Mouse (Mus musculus) neural tube, embryonic 14.5 days (tissue): ENCODE measurements around the gene Vmn1r36. TPM values are rescaled to one million over a fixed set of nuclear protein-coding genes. Genes with fewer than 3 reads are reported as not detected.
"Not testable (repeated sequence)": the region's sequence is repeated elsewhere in the genome, so short reads cannot be mapped to it uniquely, and the experiment has no call there.

Experiments used
- ATAC-seq: fragments of 200-750 bp; cut with Nextera tagmentation; 2 replicates; pipeline ENCODE4 v1.8.0; 2017; ENCODE audit warnings: low read depth, mild to moderate bottlenecking, moderate TSS enrichment, moderate library complexity
- H3K27ac ChIP-seq: fragments of 300-500 bp; sonication (generic); 2 replicates; pipeline ENCODE4 v1.5.1; 2014; ENCODE audit warnings: low read depth, mild to moderate bottlenecking, control low read depth, low read length, moderate library complexity, mixed read lengths
- H3K27me3 ChIP-seq: fragments of 300-500 bp; sonication (generic); 2 replicates; pipeline ENCODE4 v1.6.1; 2014; ENCODE audit warnings: low read length; ENCODE audit not compliant: control insufficient read depth, insufficient read depth
- H3K36me3 ChIP-seq: fragments of 300-500 bp; sonication (generic); 2 replicates; pipeline ENCODE4 v1.6.1; 2014; ENCODE audit warnings: low read length, mixed read lengths; ENCODE audit not compliant: control insufficient read depth, insufficient read depth
- H3K4me1 ChIP-seq: fragments of 300-500 bp; sonication (generic); 2 replicates; pipeline ENCODE4 v1.6.1; 2014; ENCODE audit warnings: low read length; ENCODE audit not compliant: control insufficient read depth, insufficient read depth
- H3K4me2 ChIP-seq: fragments of 300-500 bp; sonication (generic); 2 replicates; pipeline ENCODE4 v1.6.1; 2014; ENCODE audit warnings: mild to moderate bottlenecking, low read depth, low read length, control low read depth
- H3K4me3 ChIP-seq: fragments of 300-500 bp; sonication (generic); 2 replicates; pipeline ENCODE4 v1.5.1; 2014; ENCODE audit warnings: low read depth, low read length, control low read depth, mixed read lengths
- H3K9ac ChIP-seq: fragments of 300-500 bp; sonication (generic); replicated peaks from 2 replicates; pipeline ENCODE4 v1.6.1; 2014; ENCODE audit warnings: low read depth, mild to moderate bottlenecking, control low read depth, low read length, mixed read lengths
- H3K9me3 ChIP-seq: fragments of 300-500 bp; sonication (generic); 2 replicates; pipeline ENCODE4 v1.6.1; 2016; ENCODE audit warnings: low read length; ENCODE audit not compliant: control insufficient read depth
- WGBS: fragments of 180-500 bp; shearing (Covaris S2); extraction: QIAGEN DNeasy Blood & Tissue Kit; methylation state at CpG from one replicate; pipeline ENCODE4 v1.1.7; 2014; 5-methylcytosine and 5-hydroxymethylcytosine counted together
- polyA plus RNA-seq: library from polyadenylated mRNA; unstranded; fragments of >200 nt; fragmentation: Nextera tagmentation; extraction: Ambion mirVana; gene quantifications from 2 replicates; pipeline ENCODE4 v1.2.1, GENCODE M21; 2014

Gene Vmn1r36
- polyA plus RNA-seq: not detected in 2 replicates

DNA sequence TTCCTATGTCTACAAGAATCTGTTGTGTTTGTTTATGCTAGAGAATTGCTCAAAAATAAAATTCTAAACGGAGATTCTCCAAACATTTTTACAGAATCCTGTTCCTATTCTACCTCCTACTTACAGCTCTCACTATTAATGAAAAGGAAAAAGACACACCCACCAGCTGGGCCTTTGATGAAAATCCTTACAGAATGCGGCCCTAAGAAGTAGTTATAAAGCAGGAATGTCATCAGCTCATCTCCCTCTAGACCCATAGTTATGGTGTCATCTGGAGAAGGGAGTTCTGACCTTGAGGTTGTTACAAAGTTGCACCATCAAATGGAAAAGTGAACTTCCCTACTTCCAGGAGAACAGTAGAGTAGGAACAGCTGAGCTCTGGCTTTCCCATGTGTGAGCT, at the start of gene Vmn1r36:
Vmn1r36 (minus strand) TSS at position 101 of the 400 bp plus-strand sequence.
- not testable (repeated sequence) for H3K27me3 ChIP-seq, H3K36me3 ChIP-seq, H3K4me3 ChIP-seq, H3K4me2 ChIP-seq, H3K27ac ChIP-seq, H3K4me1 ChIP-seq, ATAC-seq, H3K9me3 ChIP-seq, H3K9ac ChIP-seq
- WGBS: 72% methylated on average over 2 of the region's 2 CpGs

DNA sequence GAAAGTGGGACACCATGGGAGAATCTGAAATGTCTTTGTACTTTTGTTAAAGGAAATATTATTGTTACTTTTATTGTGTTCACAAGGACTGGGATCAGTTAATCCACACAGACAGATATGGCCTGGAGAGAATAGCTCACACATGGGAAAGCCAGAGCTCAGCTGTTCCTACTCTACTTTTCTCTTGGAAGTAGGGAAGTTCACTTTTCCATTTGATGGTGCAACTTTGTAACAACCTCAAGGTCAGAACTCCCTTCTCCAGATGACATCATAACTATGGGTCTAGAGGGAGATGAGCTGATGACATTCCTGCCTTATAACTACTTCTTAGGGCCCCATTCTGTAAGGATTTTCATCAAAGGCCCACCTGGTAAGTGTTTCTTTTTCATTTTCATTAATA, 10.1 kb upstream of the Vmn1r36 start, which contains the start of gene Vmn1r37:
Vmn1r37 (plus strand) TSS at position 301 of the 400 bp plus-strand sequence.
- H3K4me3 ChIP-seq, ATAC-seq, H3K9ac ChIP-seq, H3K4me2 ChIP-seq, H3K9me3 ChIP-seq, H3K27ac ChIP-seq, H3K36me3 ChIP-seq, H3K4me1 ChIP-seq, H3K27me3 ChIP-seq: not testable (repeated sequence)

DNA sequence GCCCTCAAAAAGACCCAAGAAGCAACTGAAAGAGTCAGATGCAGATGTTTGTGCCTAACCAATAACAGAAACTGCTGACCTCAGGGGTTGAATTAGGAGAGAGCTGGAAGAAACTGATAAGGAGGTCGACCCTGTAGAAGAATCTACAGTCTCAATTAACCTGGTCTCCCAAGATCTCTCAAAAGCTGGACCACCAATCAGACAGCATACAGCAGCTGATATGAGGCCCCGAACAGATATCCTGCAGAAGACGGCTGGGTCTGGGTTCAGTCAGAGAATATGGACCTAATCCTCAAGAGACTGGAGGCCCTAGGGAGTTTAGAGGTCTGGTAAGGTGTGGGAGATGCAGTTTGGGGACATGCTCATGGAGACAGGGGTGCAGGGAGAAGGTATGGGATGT, 5.1 kb downstream of the Vmn1r36 start:
- whole genome bisulfite sequencing: 77% methylated on average over 3 of the region's 3 CpGs
- no peak for ATAC-seq
- no peak overlapping the region for H3K27ac ChIP-seq
- no peaks in the 10 kb centered on the region for H3K36me3 ChIP-seq
- no peaks in the 10 kb centered on the region for H3K4me1 ChIP-seq
- H3K4me2 ChIP-seq: no peak overlapping the region
- H3K4me3 ChIP-seq: no peak overlapping the region
- no peak overlapping the region for H3K9ac ChIP-seq
- H3K9me3 ChIP-seq: no peaks in the 10 kb centered on the region
- H3K27me3 ChIP-seq: no peaks in the 10 kb centered on the region

DNA sequence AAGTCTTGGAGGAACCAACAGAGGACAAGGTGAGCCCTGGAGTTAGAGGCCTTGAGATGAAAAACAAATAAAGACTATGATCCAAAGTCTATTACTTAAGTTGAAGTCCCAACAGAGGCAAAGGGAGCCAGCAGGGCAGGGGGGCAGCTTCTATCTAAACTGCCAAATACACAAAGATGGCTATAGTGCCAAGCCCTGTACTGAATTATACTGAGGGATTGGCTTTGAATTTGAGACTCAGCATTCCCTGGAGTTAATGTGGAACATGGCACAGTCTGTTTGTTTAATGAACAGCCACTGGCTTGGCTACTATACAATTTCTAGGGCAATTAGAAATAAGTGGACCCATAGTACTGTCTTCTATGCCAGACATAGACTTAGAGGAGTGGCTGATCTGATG, 10.1 kb downstream of the Vmn1r36 start:
- Histone ChIP-seq H3K4me3 (no peak overlapping the region), H3K36me3 (no peaks in the 10 kb centered on the region), H3K27ac (no peak overlapping the region), H3K9ac (no peak overlapping the region), H3K4me1 (no peaks in the 10 kb centered on the region), H3K27me3 (no peaks in the 10 kb centered on the region), H3K4me2 (no peak overlapping the region), H3K9me3 (no peaks in the 10 kb centered on the region)
- ATAC-seq: no peak

DNA sequence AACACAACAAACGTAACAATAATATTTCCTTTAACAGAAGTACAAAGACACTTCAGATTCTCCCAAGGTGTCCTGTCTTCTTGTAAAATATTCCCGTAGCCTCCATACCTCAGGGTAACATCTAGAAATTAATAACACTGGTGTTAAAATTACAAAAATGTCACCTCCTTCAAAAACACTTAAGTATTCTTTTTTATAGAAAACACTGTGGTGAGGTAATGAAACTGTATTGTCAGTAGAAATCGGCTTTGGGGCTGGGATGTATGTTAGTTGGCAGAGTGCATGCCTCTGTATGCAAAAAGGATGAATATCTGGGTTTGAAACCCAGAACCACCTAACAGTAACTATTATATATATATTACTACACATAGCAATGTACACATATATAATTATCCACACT, 33.2 kb downstream of the Vmn1r36 start, which contains the start of gene Vmn1r35:
Vmn1r35 (minus strand) TSS at position 101 of the 400 bp plus-strand sequence.
- 87% methylated on average over 3 of the region's 3 CpGs for WGBS
- Histone ChIP-seq H3K9ac (no peak within 1 kb of the TSS), H3K4me3 (no peak within 1 kb of the TSS), H3K9me3 (no peaks in the 10 kb centered on the region), H3K27ac (no peak within 1 kb of the TSS), H3K4me1 (no peaks in the 10 kb centered on the region), H3K4me2 (no peak within 1 kb of the TSS), H3K27me3 (no peaks in the 10 kb centered on the region), H3K36me3 (no peaks in the 10 kb centered on the region)
- no peak for ATAC-seq

Other genes starting within 250 kb of the Vmn1r36 start
- 10.4 and 13.7 TPM in 2 replicates for gene Mad2l1, start 183.8 kb downstream of the Vmn1r36 start, polyA plus RNA-seq
- gene Vmn1r32, start 159.1 kb downstream of the Vmn1r36 start, polyA plus RNA-seq: not detected in 2 replicates
- gene Vmn1r33, start 100.9 kb downstream of the Vmn1r36 start, polyA plus RNA-seq: not detected in 2 replicates
- gene Vmn1r34, start 75.3 kb downstream of the Vmn1r36 start, polyA plus RNA-seq: not detected in 2 replicates
- gene Vmn1r35, start 33.3 kb downstream of the Vmn1r36 start, polyA plus RNA-seq: not detected in 2 replicates
- not detected in 2 replicates for gene Vmn1r37, start 10.2 kb upstream of the Vmn1r36 start, polyA plus RNA-seq
- not detected in 2 replicates for gene Vmn1r38, start 63.5 kb upstream of the Vmn1r36 start, polyA plus RNA-seq
- gene Vmn1r39, start 91.4 kb upstream of the Vmn1r36 start, polyA plus RNA-seq: not detected in 2 replicates
- gene Gng12, start 177.2 kb upstream of the Vmn1r36 start, polyA plus RNA-seq: 78.2 and 82.9 TPM in 2 replicates